8 mouse cellular contexts compared by ENCODE assay signal in the genomic region with DNA sequence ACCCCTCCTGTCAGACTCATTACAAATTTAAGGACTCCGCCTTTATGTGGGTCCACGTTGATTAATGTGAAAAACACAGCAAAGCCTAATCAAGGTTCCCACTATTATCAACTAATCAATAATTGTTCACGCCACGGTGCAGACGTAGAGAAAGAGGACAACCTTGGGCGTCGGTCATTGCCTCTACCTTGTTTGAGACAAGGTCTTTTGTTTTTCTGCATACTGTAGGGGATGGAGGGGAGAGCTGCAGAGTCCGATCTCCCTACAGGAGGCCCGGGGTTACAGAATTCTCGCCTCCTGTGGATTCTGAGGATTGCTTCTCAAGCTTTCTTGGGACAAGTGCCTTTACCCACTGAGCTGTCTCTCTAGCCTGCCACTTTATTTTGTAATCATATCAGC. TPM values are rescaled to one million over a fixed set of nuclear protein-coding genes. Genes with fewer than 3 reads are reported as not detected.
DNase-seq lines count a peak whose midpoint lies in the region; ATAC-seq and TF ChIP-seq lines count a peak whose summit lies in the region.

No protein-coding gene starts in this region.

- ATAC-seq in heart, embryonic 15.5 days (replicated peaks; ENCODE audit: insufficient number of reproducible peaks, insufficient read depth, low FRiP score, low read depth) = no peak
- ATAC-seq in forebrain, embryonic 11.5 days (replicated peaks; ENCODE audit: low FRiP score) = no peak

- no peak for TF ChIP-seq POLR2A in liver, adult 2 months (IDR thresholded peaks at IDR 0.05; ENCODE audit: extremely low read depth, insufficient read depth, low read length)

- peak overlapping the region; percentile 70 for H3K27ac ChIP-seq in heart, embryonic 15.5 days
- peak overlapping the region; percentile 55; the same call in 1 of the 2 replicates for H3K27ac ChIP-seq in ES-E14 (ENCODE audit: insufficient read depth, low read depth, low read length, poor library complexity, severe bottlenecking)
- H3K27ac ChIP-seq in forebrain, embryonic 11.5 days (ENCODE audit: low read depth, low read length) = peak overlapping the region; percentile 48; the same call in 1 of the 2 replicates
- H3K27ac ChIP-seq in liver, adult 2 months (replicated peaks; ENCODE audit: insufficient read depth, low read depth, low read length) = peak overlapping the region; percentile 51

- in situ Hi-C loops in ES-E14 (cut with MboI; ENCODE audit: low sequenced_read_pairs in 2 of 2, unreplicated experiment in 2 of 2) = loop anchor here in 1 of 2 experiments (25.0 kb wide), 1 partner anchor 182 kb away; no protein-coding TSS in a partner anchor

- no peak for DNase-seq in heart, postnatal 25 days (ENCODE audit: low spot score)
- DNase-seq in ES-E14 (ENCODE audit: low read depth, low spot score) = no peak
- no peak for DNase-seq in forebrain, embryonic 11.5 days (ENCODE audit: low spot score)
- peak; percentile 8 for DNase-seq in liver, adult 2 months (ENCODE audit: extremely low read depth, low read depth, low spot score)
- peak; percentile 13 for DNase-seq in testis, postnatal 14 days (ENCODE audit: low spot score)
- DNase-seq in adrenal gland, adult 18-20 months (ENCODE audit: low spot score in 2 of 2) = no peak
- no peak for DNase-seq in layer of hippocampus, adult 11-12 months (ENCODE audit: low spot score)

- H3K79me2 ChIP-seq in liver, adult 2 months (ENCODE audit: control insufficient read depth, insufficient read depth, low read length) = no peaks in the 10 kb centered on the region; the same call in 1 of the 2 replicates

- H3K4me2 ChIP-seq in heart, embryonic 15.5 days = peak overlapping the region; percentile 68
- H3K4me2 ChIP-seq in forebrain, embryonic 11.5 days (ENCODE audit: low read depth, low read length, severe bottlenecking) = peak overlapping the region; percentile 73

- peak overlapping the region; percentile 82 for H3K9ac ChIP-seq in heart, embryonic 15.5 days
- peak overlapping the region; percentile 83; the same call in 1 of the 2 replicates for H3K9ac ChIP-seq in ES-E14 (ENCODE audit: insufficient read depth, low read depth, low read length, poor library complexity, severe bottlenecking)
- H3K9ac ChIP-seq in forebrain, embryonic 11.5 days (ENCODE audit: low read length) = peak overlapping the region; percentile 84
- H3K9ac ChIP-seq in liver, adult 2 months (ENCODE audit: low read depth, low read length) = peak overlapping the region; percentile 70

- peak overlapping the region; percentile 94 for H3K4me3 ChIP-seq in heart, embryonic 15.5 days
- peak overlapping the region; percentile 91 to 92 for H3K4me3 ChIP-seq in ES-E14 (ENCODE audit: insufficient read depth in 1 of 2, low read depth in 1 of 2, low read length in 2 of 2, poor library complexity in 1 of 2, severe bottlenecking in 1 of 2)
- H3K4me3 ChIP-seq in forebrain, embryonic 11.5 days (ENCODE audit: low read depth, low read length) = peak overlapping the region; percentile 87
- H3K4me3 ChIP-seq in liver, adult 2 months (ENCODE audit: insufficient read depth, low read depth, low read length) = peak overlapping the region; percentile 67

- H3K36me3 ChIP-seq in heart, embryonic 15.5 days = no peaks in the 10 kb centered on the region
- H3K36me3 ChIP-seq in ES-E14 (ENCODE audit: control insufficient read depth, insufficient read depth, low read length, poor library complexity, severe bottlenecking) = peaks cover 1% of the 10 kb centered on the region; the same call in 1 of the 2 replicates
- no peaks in the 10 kb centered on the region; the same call in 1 of the 2 replicates for H3K36me3 ChIP-seq in forebrain, embryonic 11.5 days (ENCODE audit: control insufficient read depth, insufficient read depth, low read length)
- no peaks in the 10 kb centered on the region for H3K36me3 ChIP-seq in liver, adult 2 months (ENCODE audit: control insufficient read depth, insufficient read depth, low read length)

- H3K4me1 ChIP-seq in heart, embryonic 15.5 days (replicated peaks) = peaks cover 14% of the 10 kb centered on the region
- peaks cover 2 to 8% of the 10 kb centered on the region in 2 experiments; a peak in 2 of 4 replicates for H3K4me1 ChIP-seq in ES-E14 (ENCODE audit: control insufficient read depth in 2 of 2, insufficient read depth in 2 of 2, low read length in 2 of 2, poor library complexity in 1 of 2)
- H3K4me1 ChIP-seq in forebrain, embryonic 11.5 days (replicated peaks; ENCODE audit: control insufficient read depth, insufficient read depth, low read length) = no peaks in the 10 kb centered on the region; the same call in 1 of the 2 replicates
- peaks cover 4% of the 10 kb centered on the region for H3K4me1 ChIP-seq in liver, adult 2 months (ENCODE audit: control insufficient read depth, insufficient read depth, low read length)

- H3K27me3 ChIP-seq in heart, embryonic 15.5 days = no peaks in the 10 kb centered on the region
- no peaks in the 10 kb centered on the region for H3K27me3 ChIP-seq in forebrain, embryonic 11.5 days (ENCODE audit: control insufficient read depth, insufficient read depth, low read length)
- H3K27me3 ChIP-seq in liver, adult 2 months (ENCODE audit: control insufficient read depth, insufficient read depth, low read length) = no peaks in the 10 kb centered on the region

- WGBS in heart, embryonic 15.5 days = 4% methylated on average over 10 of the region's 10 CpGs
- WGBS in forebrain, embryonic 11.5 days = 2% methylated on average over 10 of the region's 10 CpGs
- 7% methylated on average over 10 of the region's 10 CpGs for WGBS in liver, adult 2 months

- no peak for TF ChIP-seq CTCF in liver, adult 2 months (IDR thresholded peaks at IDR 0.05; ENCODE audit: low read depth, low read length)

- intact Hi-C loops in heart, postnatal 25 days (cut with DNase I) = loop anchor here (5.0 to 10.0 kb wide), 6 partner anchors 102 to 629 kb away; a partner anchor contains a TSS

- no peaks in the 10 kb centered on the region for H3K9me3 ChIP-seq in heart, embryonic 15.5 days (replicated peaks)
- no peaks in the 10 kb centered on the region for H3K9me3 ChIP-seq in ES-E14 (ENCODE audit: control insufficient read depth, insufficient read depth, low read depth, low read length)
- H3K9me3 ChIP-seq in forebrain, embryonic 11.5 days (ENCODE audit: control insufficient read depth, low read length) = no peaks in the 10 kb centered on the region

TF ChIP-seq in ES-E14, 5 proteins besides CTCF, POLR2A, EP300 and RAD21:
- TF ChIP-seq ZNF384 (IDR thresholded peaks at IDR 0.05; ENCODE audit: low read depth, low read length) (no peak), ZC3H11A (IDR thresholded peaks at IDR 0.05; ENCODE audit: borderline replicate concordance, low read depth, low read length) (no peak), MAFK (IDR thresholded peaks at IDR 0.05; ENCODE audit: insufficient read depth, low read depth, low read length) (no peak), HCFC1 (IDR thresholded peaks at IDR 0.05; ENCODE audit: borderline replicate concordance, insufficient read depth, low read length) (no peak), CHD2 (IDR thresholded peaks at IDR 0.05; ENCODE audit: low read depth, low read length) (no peak)

RNA-seq across cellular contexts. Expression of a gene that starts 0.7 kb away (rescaled TPM):
- 20.9 and 22.7 TPM in 2 replicates for polyA plus RNA-seq in heart, embryonic 15.5 days (2015; fragmentation: Nextera tagmentation; extraction: Ambion mirVana)
- total RNA-seq in heart, postnatal 25 days (2021) = 1 to 10 TPM; 5.6 to 6.3 TPM
- 18.1 and 22.2 TPM in 2 replicates for total RNA-seq in ES-E14 (2012; rRNA removed)
- polyA plus RNA-seq in forebrain, embryonic 11.5 days (2014; fragmentation: Nextera tagmentation; extraction: Ambion mirVana) = 51.0 and 57.5 TPM in 2 replicates
- total RNA-seq in liver, adult 2 months (2014; rRNA removed) = 6.1 and 9.4 TPM in 2 replicates
- 0.68 and 0.70 TPM in 2 replicates for polyA plus RNA-seq in liver, adult 2 months (2012; rRNA removed)
- 1 to 10 TPM; 5.8 to 8.3 TPM for total RNA-seq in adrenal gland, adult 18-20 months (2021)

RNA-seq across cellular contexts. Expression of a gene that starts 6.9 kb away (rescaled TPM):
- polyA plus RNA-seq in heart, embryonic 15.5 days (2015; fragmentation: Nextera tagmentation; extraction: Ambion mirVana) = not detected in 2 replicates
- total RNA-seq in heart, postnatal 25 days (2021) = not detected
- total RNA-seq in ES-E14 (2012; rRNA removed) = not detected in 2 replicates
- not detected in 2 replicates for polyA plus RNA-seq in forebrain, embryonic 11.5 days (2014; fragmentation: Nextera tagmentation; extraction: Ambion mirVana)
- total RNA-seq in liver, adult 2 months (2014; rRNA removed) = not detected in 2 replicates
- polyA plus RNA-seq in liver, adult 2 months (2012; rRNA removed) = not detected in 2 replicates
- not detected for total RNA-seq in adrenal gland, adult 18-20 months (2021)

Comparison
In these comparisons a context has a peak if more than half of its experiments do, and no peak if none do; other contexts are left out.
1. DNase-seq: peak in liver, adult 2 months (single experiment) and testis, postnatal 14 days (single experiment); none in heart, postnatal 25 days (single experiment), ES-E14 (single experiment), forebrain, embryonic 11.5 days (single experiment), adrenal gland, adult 18-20 months (0 of 2) and layer of hippocampus, adult 11-12 months (single experiment).
2. Peak in every context shown above with its lines, with median percentiles within 50 percentile points of each other: H3K27ac ChIP-seq, H3K4me3 ChIP-seq and H3K9ac ChIP-seq.